Mouse (Mus musculus): ENCODE measurements around the gene Pla2g2c. TPM values are rescaled to one million over a fixed set of nuclear protein-coding genes. Genes with fewer than 3 reads are reported as not detected.

Gene Pla2g2c
- polyA plus RNA-seq, 1 experiment = not detected

- Histone ChIP-seq H3K27me3 (ENCODE audit: control insufficient read depth, insufficient read depth, insufficient read length) (peaks cover 29% of the 10 kb centered on the region), H3K79me2 (ENCODE audit: control insufficient read depth, insufficient read depth) (no peaks in the 10 kb centered on the region), H3K4me2 (ENCODE audit: low read depth) (no peak overlapping the region), H3K36me3 (ENCODE audit: control insufficient read depth, insufficient read depth) (no peaks in the 10 kb centered on the region), H3K4me3 (no peak overlapping the region), H3ac (ENCODE audit: control insufficient read depth, insufficient read length) (no peak overlapping the region)
- TF ChIP-seq MAX (IDR thresholded peaks at IDR 0.05; ENCODE audit: low read depth) (no peak), POLR2AphosphoS2 (IDR thresholded peaks at IDR 0.05; ENCODE audit: insufficient read length, low read depth) (no peak), TCF3 (IDR thresholded peaks at IDR 0.05; ENCODE audit: insufficient read length, low read depth) (no peak), SRF (IDR thresholded peaks at IDR 0.05; ENCODE audit: control insufficient read depth, insufficient read length, low read depth) (no peak), POLR2A (IDR thresholded peaks at IDR 0.05; ENCODE audit: insufficient read length, low read depth) (no peak), TCF12 (IDR thresholded peaks at IDR 0.05; ENCODE audit: insufficient read depth, poor library complexity, severe bottlenecking) (no peak)
Measured at GRCm38 (mm10) chr4:138691443-138692181, 33.0 kb upstream of the Pla2g2c start.

- Histone ChIP-seq H3K4me3 (no peak overlapping the region), H3K27me3 (ENCODE audit: control insufficient read depth, insufficient read depth, insufficient read length) (peaks cover 29% of the 10 kb centered on the region), H3K4me2 (ENCODE audit: low read depth) (no peak overlapping the region), H3ac (ENCODE audit: control insufficient read depth, insufficient read length) (no peak overlapping the region), H3K36me3 (ENCODE audit: control insufficient read depth, insufficient read depth) (no peaks in the 10 kb centered on the region), H3K79me2 (ENCODE audit: control insufficient read depth, insufficient read depth) (no peaks in the 10 kb centered on the region)
- TF ChIP-seq REST (IDR thresholded peaks at IDR 0.05; ENCODE audit: insufficient read depth, insufficient read length) (no peak), POLR2A (IDR thresholded peaks at IDR 0.05; ENCODE audit: insufficient read length, low read depth) (no peak), MYOD1 (IDR thresholded peaks at IDR 0.05; ENCODE audit: control insufficient read depth in 1 of 3, insufficient read length in 2 of 3, low read depth in 2 of 3) (no peak)
Measured at GRCm38 (mm10) chr4:138693043-138693692, 31.4 kb upstream of the Pla2g2c start.

- Histone ChIP-seq H3K79me2 (ENCODE audit: control insufficient read depth, insufficient read depth) (no peaks in the 10 kb centered on the region), H3K36me3 (ENCODE audit: control insufficient read depth, insufficient read depth) (no peaks in the 10 kb centered on the region), H3K4me3 (no peak overlapping the region), H3ac (ENCODE audit: control insufficient read depth, insufficient read length) (no peak overlapping the region), H3K4me2 (ENCODE audit: low read depth) (no peak overlapping the region), H3K27me3 (ENCODE audit: control insufficient read depth, insufficient read depth, insufficient read length) (peaks cover 20% of the 10 kb centered on the region)
- no peak for TF ChIP-seq MYOG (IDR thresholded peaks at IDR 0.05; ENCODE audit: control insufficient read depth in 1 of 3, insufficient read depth in 1 of 3, insufficient read length in 2 of 3, low read depth in 2 of 3)
- no peak for TF ChIP-seq REST (IDR thresholded peaks at IDR 0.05; ENCODE audit: insufficient read depth, insufficient read length)
- TF ChIP-seq E2F4 (IDR thresholded peaks at IDR 0.05; ENCODE audit: insufficient read depth) = no peak
- no peak for TF ChIP-seq POLR2A (IDR thresholded peaks at IDR 0.05; ENCODE audit: insufficient read length, low read depth)
- no peak for TF ChIP-seq TCF12 (IDR thresholded peaks at IDR 0.05; ENCODE audit: insufficient read depth, poor library complexity, severe bottlenecking)
- no peak for TF ChIP-seq MAX (IDR thresholded peaks at IDR 0.05; ENCODE audit: low read depth)
- TF ChIP-seq POLR2AphosphoS2 (IDR thresholded peaks at IDR 0.05; ENCODE audit: insufficient read length, low read depth) = no peak
- no peak for TF ChIP-seq CEBPB (IDR thresholded peaks at IDR 0.05; ENCODE audit: insufficient read depth, poor library complexity, severe bottlenecking)
- TF ChIP-seq MYOD1 (IDR thresholded peaks at IDR 0.05; ENCODE audit: control insufficient read depth in 1 of 3, insufficient read length in 2 of 3, low read depth in 2 of 3) = no peak
- no peak for TF ChIP-seq USF1 (IDR thresholded peaks at IDR 0.05; ENCODE audit: low read depth)
- no peak for TF ChIP-seq SRF (IDR thresholded peaks at IDR 0.05; ENCODE audit: control insufficient read depth, insufficient read length, low read depth)
- TF ChIP-seq TCF3 (IDR thresholded peaks at IDR 0.05; ENCODE audit: insufficient read length, low read depth) = no peak
Measured at GRCm38 (mm10) chr4:138696720-138697119, 27.9 kb upstream of the Pla2g2c start.

GRCm38 (mm10) chr4:138697166-138697860 lies 27.3 kb upstream of the Pla2g2c start:
- Histone ChIP-seq H3K79me2 (ENCODE audit: control insufficient read depth, insufficient read depth) (no peaks in the 10 kb centered on the region), H3ac (ENCODE audit: control insufficient read depth, insufficient read length) (no peak overlapping the region), H3K4me3 (no peak overlapping the region), H3K4me2 (ENCODE audit: low read depth) (no peak overlapping the region), H3K36me3 (ENCODE audit: control insufficient read depth, insufficient read depth) (no peaks in the 10 kb centered on the region), H3K27me3 (ENCODE audit: control insufficient read depth, insufficient read depth, insufficient read length) (peaks cover 16% of the 10 kb centered on the region)
- TF ChIP-seq POLR2AphosphoS2 (IDR thresholded peaks at IDR 0.05; ENCODE audit: insufficient read length, low read depth) = no peak

GRCm38 (mm10) chr4:138698296-138698695 lies 26.3 kb upstream of the Pla2g2c start:
- no peak overlapping the region for H3K4me2 ChIP-seq (ENCODE audit: low read depth)
- no peaks in the 10 kb centered on the region for H3K79me2 ChIP-seq (ENCODE audit: control insufficient read depth, insufficient read depth)
- no peak for TF ChIP-seq MYOG (IDR thresholded peaks at IDR 0.05; ENCODE audit: control insufficient read depth in 1 of 3, insufficient read depth in 1 of 3, insufficient read length in 2 of 3, low read depth in 2 of 3)
- H3K36me3 ChIP-seq (ENCODE audit: control insufficient read depth, insufficient read depth) = no peaks in the 10 kb centered on the region
- H3K27me3 ChIP-seq (ENCODE audit: control insufficient read depth, insufficient read depth, insufficient read length) = peaks cover 19% of the 10 kb centered on the region
- no peak overlapping the region for H3ac ChIP-seq (ENCODE audit: control insufficient read depth, insufficient read length)
- H3K4me3 ChIP-seq = no peak overlapping the region
